Mouse (Mus musculus) cerebral cortex, adult 2 months (tissue): ENCODE measurements around the gene Epn1.

Experiments
- WGBS: fragments of 180-500 bp; shearing (Covaris S2); methylation state at CpG from one replicate; pipeline ENCODE4 v1.1.7; 2018; 5-methylcytosine and 5-hydroxymethylcytosine counted together

Gene Epn1

DNA sequence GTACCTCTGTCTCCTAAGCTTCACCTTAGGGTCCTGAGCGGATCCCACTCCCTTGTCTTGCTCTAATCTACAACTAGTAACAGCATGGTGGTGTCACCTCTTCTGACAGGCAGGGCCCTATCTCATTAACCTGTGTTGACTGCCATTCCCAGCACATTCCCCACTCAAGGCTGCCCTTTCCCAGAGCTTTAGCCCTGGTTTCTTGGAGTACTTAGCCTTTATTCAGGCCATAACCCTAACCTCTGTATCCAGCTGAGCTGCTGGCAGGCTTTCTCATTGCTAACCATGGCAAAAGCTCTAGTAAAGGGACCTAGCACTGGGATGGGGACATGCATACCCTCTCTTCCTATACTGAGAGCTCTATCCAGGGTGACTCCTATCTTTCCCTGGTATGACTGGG lies 21.4 kb upstream of the Epn1 start:
- WGBS, result 94% methylated on average over 1 of the region's 1 CpGs

DNA sequence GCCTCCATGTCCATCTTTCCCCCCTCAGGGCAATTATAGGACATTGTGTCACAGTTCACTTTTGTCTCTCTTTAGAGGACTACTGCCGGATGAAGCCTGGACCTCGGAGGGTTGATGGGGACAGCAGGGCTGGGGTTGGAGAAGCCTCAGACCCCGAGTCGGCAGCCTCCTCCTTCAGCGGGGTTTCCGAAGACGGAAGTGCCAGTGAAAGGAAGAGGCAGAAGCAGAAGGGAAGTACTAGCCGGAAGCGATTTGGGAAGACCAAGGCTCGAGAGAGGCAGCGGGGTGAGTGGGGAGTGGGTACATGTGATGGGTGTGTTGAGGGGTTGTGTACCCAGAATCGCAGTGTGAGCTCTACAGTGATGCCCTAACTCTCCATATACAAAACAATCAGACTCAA lies 20.6 kb upstream of the Epn1 start:
- 86% methylated on average over 12 of the region's 12 CpGs for WGBS

DNA sequence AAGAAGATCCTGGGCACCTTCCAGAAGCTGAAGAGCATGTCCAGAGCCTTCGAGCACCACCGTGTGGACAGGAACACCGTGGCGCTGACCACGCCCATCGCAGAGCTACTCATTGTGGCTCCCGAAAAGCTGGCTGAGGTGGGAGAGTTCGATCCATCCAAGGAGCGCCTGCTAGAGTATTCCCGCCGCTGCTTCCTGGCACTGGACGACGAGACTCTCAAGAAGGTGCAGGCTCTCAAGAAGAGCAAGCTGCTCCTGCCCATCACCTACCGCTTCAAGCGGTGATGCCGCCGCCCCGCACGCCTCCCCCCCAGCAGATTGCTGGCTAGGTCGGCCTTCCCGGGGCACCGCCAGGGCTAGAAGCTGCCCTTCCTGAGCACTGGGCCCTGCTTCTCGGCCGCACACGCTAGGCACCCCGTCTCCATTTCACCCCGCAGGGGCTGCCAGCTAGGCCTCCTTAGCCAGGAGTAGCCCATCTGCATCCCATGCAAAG lies 19.8 kb upstream of the Epn1 start:
- 1% methylated on average over 27 of the region's 27 CpGs for WGBS

DNA sequence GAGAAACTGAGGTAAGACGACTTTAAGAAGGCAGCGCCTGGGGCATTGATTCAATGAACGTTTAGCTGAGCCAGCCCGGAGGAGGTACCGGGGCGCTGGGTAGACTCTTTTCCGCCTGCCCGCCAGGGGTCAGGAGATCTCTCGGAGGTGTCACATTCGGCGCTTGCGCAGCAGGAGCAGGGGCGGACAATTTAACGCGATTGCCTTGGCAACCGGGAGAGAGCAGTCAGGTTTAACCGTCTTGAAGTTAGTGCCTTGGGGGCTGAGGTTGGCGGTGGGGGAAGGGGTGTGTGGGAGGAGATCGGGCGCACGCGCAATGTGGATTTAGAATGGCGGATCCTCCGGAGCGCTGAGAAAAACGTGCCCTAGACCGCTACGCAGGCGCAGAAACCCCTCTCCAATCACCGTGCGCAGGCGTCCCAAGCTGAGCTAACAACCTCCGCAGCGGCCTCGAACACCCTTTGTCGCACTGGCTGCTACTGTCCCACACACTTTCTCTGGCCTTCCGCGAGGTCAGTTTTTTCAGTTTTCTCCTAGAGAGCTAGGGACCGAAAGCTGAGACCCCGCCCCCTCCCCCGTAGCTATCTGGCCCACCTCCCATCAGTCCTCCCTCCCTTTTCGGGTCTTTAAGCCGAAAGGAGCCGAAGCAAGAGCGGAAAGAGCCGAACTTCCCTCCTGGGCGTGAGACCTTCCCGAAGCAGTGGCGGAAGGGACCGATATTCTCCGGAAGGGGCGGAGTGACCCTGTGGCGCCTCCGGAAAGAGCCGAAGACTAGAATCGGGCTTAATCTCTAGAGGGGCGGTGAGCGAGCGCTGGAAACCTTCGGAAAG lies 18.9 kb upstream of the Epn1 start:
- under 1% methylated on average over 60 of the region's 60 CpGs for whole genome bisulfite sequencing

DNA sequence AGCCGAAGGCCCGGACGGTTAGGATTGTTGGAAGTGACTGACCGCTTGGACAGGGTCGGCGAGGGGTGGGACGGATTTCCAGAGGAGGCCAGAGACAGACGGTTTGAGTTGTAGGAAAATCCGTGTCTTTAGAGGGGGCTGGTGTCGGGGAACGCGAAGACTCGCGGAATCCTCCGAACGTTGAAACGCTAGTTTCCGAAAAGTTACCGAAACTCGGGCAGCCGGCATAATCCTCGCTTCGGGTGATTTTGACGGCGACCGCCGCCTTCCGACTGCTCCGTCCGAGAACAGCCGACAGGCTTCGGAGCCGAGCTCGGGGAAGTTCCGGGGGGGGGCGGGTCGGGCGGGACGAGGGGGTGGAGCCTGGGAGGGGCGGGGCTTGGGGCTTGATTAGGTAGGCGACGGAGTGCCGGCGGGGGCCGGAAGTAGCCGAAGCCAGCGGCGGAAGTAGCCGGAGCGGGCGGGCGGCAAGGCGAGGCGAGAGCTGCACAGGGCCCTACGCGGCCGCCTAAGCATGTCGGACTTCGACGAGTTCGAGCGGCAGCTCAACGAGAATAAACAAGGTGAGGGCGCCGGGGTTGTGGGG lies 18.2 kb upstream of the Epn1 start, which contains the start of gene U2af2:
U2af2 (plus strand) TSS at position 370 of the 586 bp plus-strand sequence.
- WGBS, result under 1% methylated on average over 65 of the region's 65 CpGs

DNA sequence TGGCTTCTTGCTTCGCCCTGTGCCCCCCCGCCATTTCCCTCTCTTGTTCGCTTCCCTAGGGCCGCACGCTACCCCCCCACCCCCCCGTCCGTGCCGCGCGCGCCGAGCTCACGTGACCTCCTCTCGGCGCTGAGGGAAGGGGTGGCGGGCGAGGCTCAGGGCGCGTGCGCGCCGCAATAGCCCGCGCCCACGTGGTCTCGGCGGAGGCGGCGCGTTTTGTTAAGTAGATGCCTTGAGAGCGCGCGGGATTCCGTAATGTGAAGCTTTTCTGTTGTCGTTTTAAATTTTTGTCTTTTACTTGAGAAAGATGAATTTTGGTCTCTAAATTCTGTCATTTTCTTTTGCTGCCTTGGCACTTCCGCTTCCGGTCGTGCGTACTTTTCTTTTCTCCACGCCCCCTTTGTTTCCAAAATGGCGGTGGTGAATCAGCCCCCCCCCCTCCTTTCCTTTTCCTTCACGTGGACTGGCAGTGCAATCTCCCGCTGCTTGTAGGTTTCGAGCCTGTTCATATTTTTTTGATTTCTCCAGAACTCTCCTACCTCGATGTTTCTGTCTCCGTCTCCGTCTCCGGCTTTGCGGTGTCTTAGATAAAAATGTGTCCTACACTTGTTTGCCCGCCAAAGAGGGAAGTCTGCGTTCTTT lies 17.6 kb upstream of the Epn1 start:
- WGBS, result under 1% methylated on average over 50 of the region's 51 CpGs

DNA sequence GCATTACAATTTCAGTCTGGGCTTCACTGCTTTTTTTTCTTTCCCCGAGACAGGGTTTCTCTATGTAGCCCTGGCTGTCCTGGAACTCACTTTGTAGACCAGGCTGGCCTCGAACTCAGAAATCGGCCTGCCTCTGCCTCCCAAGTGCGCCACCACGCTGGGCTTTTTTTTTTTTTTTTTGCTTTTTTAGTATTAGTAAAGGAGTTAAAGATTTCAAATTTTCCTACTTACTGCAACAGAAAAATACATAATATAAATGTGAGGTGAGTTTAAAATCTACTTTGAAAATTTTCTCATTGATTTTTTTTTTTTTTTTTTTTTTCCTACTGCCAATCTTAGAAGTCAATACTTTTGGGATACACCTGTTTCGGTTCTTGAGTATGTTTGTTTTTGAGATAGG lies 15.1 kb upstream of the Epn1 start:
- 91% methylated on average over 6 of the region's 6 CpGs for WGBS

DNA sequence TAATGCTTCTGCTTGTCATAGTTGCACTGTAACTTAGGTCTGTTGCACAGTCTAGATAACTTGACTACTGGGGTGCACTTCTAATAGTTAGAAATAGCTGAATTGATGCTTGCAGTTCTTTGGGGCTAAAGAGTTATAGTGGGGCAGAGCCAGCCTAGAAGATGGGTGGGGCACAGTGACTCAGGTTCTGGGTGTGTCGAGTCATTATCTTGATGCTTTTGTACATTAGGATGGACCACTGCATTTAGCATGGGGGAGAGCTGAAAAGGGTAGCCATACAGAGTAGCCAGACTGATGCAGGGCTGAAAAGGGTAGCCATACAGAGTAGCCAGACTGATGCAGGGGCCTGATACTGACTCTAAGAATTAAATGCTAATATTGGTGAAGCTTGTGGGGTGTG lies 6.4 kb upstream of the Epn1 start:
- WGBS, result 68% methylated on average over 1 of the region's 1 CpGs

DNA sequence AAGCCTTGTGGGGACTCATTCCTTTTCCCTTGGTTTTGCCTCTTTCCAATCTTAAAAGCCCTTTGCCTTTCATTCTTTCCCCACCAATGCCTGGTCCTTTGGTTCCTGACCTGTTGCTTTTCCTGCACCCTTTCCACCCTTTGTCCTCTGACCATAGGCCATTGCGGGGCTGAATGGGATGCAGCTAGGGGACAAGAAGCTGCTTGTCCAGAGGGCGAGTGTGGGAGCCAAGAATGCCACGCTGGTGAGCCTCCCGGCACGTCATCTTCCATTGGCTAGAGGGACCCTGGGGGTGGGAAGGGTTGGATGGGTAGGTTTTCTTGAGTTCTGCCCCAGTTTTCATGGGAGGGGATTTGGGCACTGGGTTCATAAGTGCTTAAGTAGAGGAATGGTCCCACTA lies 5.1 kb upstream of the Epn1 start:
- WGBS, result 83% methylated on average over 5 of the region's 5 CpGs

DNA sequence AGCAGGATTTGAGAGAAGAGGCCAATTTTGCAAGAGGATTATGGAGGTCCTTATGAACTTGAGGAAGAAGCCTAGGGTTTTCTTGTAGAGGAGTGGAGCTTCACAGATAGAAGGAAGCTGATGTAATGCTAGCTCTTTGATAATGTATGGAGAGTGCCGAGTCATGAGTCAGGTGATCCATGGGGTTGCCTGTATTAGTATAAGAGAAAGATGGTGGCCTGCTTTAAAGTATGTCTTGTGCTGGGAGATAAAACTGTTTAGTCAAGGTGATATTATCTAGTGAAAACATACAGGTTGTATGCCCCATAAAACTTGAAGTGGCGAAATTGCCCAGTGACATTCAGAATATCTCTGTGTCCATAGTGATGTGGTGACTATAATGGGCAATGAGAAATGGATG lies 3.1 kb upstream of the Epn1 start:
- 85% methylated on average over 2 of the region's 2 CpGs for WGBS

DNA sequence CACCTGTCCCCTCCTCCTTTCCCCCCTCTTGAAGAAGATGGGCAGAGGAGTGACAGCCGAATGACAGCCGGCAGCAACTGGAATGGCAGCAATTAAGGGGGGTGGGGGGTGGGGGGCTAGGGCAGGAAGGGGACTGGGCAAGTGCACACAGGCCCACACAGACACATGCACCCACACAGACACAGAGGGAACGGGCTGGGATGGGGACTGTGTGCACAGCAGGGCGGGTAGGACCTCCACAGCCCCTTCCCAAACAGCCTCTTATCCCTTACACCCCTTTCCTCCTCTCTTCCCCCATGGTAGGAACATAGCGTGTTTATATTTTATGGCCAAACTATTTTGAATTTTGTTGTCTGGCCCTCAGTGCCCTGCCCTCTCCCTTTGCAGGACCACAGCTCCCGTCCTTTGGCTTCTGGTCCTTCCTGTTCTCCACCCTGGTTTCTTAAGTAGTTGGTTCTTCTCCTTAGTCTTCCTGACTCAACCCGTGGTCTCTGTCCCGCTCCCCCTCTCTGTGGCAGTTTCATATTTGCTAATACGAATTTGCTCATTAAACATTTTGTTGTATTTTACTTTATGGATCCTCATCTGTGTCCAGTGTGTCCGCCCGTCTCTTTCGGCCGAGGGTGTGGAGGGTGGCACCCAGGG lies 548 bp upstream of the Epn1 start:
- WGBS, result 46% methylated on average over 10 of the region's 13 CpGs

DNA sequence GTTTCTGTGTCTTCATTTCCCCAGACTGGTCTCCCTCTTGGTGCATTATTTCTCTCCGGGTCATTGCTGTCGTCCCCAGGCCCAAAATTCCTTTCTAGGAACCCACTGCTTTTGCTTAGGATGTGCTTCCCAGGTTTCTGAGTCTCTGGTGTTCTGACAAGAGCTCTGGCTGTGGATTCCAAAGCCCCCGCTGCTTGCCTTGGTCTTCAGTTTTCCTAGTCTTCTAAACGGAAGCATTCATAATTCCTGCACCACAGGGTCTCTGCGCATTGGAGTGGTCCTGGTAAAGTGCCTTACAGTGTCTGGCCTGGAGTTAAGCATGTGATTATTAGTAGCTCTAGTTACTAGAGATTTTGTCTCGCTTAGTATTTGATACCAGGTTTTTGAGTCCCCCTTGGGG lies 780 bp downstream of the Epn1 start:
- 4% methylated on average over 6 of the region's 6 CpGs for WGBS

DNA sequence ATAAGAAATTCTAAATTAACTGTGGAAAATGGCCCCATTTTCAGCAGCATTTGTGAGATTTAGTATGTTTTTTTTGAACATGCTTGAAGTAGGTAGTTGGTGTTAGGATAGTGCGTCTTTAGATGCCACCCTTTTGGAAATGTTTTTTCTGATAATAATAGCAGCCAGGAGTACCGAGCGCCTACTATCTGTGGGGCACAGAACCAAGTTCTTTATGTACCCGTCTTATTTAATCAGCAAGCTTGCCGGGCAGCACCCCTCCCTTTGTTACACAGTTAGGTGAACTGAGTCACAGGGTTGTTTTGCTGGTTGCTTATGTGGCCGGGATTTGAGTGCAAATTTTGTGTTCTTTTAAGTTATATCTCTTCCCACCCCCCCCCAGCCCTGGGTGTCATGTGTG lies 1.2 kb downstream of the Epn1 start:
- WGBS, result 26% methylated on average over 6 of the region's 6 CpGs

DNA sequence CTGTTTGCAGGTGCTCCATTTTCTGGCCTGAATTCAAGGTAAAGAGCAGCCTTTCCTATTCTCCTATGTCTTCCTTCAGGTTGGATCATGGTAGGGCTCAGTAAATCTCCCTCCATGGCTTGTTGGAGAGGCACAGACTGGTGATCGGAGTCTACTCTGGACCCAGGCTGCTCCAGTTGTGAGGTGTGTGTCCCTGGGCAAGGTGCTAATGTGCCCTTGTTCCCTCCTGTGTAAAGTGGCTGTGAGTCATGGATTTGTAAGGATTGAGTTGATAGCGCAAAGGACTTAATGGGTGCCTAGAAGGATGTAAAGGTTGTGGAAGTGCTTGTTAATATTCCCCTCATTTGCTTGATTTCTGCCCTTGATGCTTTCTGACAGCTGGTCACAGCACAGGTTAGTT lies 1.9 kb downstream of the Epn1 start:
- WGBS, result 85% methylated on average over 2 of the region's 2 CpGs

DNA sequence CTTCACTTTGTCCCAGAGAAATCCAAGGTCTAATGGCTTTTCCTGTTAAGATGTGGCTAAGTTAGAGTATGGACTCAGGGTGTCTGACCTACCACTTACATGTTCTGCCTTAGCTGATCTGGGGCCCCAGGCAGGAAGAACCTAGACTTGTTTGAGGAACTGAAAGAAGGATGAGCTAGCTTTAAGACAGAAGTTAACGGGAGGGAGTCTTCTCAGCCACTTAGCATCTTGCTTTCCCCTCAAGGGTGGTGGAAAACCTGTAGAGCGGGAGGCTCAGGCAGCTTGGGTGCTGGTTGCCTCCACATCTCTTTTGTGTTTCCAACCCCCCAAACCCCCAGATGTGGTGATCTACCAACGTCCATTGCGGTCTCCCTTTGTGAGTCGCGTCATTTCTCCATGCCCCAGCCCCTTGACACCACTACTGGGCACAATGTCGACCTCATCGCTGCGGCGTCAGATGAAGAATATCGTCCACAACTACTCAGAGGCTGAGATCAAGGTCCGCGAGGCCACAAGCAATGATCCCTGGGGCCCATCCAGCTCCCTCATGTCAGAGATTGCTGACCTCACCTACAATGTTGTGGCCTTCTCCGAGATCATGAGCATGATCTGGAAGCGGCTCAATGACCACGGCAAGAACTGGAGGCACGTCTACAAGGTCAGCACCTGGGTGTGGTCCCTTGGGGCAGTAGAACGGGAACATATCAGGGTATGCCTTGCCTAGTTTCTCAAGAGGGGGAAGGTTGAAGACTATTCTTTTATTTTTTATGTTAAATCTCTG lies 3.5 kb downstream of the Epn1 start:
- 87% methylated on average over 18 of the region's 18 CpGs for WGBS

DNA sequence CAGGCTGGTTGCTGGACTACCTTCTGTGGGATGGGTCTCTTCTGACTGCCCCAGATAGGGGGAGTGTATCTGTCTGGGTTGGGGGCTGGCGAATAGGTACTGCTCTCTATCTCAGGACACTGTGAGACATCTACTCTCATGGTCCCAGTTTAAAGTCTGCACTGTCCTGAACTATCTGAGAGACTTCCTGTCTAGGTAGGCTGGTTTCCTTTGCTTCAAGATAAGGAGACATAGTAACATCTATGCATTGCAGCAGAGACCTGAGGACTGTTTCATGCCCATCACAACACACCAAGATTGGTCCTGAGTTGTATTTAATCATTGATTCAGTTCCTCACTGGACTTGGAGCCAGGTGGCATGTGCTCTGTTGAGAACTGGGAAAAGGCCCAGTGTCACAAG lies 5.5 kb downstream of the Epn1 start:
- WGBS, result 94% methylated on average over 1 of the region's 1 CpGs

DNA sequence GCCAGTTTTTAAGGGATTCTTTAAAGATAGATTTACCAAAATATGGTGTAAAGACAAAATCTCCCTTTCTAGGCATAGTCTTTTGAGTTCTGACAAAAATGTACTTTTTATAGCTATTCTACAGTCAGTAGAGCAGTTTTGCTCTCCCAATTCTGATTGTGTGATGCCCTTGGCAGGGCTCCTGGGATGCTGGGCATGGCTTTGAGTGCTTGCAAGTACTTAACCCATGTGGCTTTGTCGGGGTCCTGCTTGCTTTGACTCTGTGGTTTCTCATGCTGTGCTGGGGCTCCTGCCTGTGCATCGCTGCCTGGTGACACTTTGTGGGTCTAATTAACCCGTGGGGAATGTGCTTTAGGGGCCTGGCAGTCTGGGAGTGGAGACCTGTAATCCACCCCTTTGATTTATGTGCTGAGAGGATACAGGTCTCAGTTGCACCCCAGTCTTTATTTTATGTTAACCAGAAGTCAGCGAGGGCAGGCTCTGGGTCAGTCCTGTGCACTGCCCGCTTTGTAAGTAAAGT lies 6.9 kb downstream of the Epn1 start:
- WGBS, result 61% methylated on average over 5 of the region's 5 CpGs

DNA sequence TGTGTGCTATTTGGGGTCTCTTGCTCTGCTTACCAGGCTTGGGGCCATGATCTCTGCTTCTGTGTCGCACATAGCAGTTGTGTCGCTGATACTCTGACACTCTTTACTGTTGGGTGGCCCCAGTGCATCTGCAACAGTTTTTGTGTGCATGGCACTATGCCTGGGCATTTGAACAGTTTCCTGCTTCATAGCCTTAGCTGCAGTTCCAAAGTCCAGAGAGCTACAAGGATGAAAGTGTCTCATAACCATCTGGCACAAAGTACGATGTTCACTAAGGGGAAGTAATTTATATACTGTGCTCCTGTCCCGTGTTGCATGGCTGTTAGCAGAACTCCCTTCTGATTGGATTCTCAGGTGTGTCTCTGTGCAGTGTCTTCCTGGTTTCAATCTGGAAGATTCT lies 7.9 kb downstream of the Epn1 start:
- WGBS, result 39% methylated on average over 4 of the region's 4 CpGs

DNA sequence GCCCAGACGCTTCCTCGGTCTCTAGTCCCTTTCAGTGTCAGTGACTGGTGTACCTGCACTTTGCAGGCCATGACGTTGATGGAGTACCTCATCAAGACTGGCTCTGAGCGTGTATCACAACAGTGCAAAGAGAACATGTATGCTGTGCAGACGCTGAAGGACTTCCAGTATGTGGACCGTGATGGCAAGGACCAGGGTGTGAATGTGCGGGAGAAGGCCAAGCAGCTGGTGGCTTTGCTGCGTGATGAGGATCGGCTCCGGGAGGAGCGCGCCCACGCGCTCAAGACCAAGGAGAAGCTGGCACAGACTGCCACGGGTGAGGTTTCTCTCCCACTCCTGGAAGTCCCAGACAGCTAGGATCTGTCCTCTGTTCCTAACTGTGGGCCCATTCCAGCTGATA lies 9.8 kb downstream of the Epn1 start:
- 59% methylated on average over 15 of the region's 15 CpGs for WGBS

DNA sequence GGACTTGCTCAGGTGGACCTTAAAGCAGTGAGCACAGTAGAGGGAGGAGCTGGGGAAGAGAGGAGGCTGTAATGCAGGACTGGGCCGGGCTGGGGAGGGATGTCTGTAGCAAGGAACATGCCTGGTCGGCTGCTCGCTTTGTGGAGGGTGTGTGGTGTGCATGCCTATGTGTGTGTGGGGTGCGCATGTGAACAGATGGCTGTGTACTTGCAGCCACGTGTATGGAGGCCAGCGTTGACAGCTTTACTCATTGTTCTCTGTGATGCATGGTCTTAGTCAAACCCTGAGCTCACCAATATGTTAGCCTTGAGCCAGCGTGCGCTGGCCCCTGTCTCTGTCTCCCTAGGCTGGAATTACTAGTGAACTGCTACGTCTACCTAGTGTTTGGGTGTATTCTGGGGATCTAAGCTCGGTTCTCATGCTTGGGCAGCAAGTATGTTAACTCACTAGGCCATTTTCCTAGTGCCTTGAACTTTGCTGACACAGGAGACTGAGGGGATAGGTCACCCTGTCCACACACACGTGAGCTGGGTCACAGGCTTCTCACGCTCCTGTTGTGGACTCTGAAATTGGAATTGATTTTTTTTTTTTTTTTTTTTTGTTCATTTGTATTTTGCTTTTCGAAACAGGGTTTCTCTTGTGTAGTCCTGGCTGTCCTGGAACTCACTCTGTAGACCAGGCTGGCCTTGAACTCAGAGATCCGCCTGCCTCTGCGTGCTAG lies 11.1 kb downstream of the Epn1 start:
- WGBS, result 60% methylated on average over 15 of the region's 15 CpGs

DNA sequence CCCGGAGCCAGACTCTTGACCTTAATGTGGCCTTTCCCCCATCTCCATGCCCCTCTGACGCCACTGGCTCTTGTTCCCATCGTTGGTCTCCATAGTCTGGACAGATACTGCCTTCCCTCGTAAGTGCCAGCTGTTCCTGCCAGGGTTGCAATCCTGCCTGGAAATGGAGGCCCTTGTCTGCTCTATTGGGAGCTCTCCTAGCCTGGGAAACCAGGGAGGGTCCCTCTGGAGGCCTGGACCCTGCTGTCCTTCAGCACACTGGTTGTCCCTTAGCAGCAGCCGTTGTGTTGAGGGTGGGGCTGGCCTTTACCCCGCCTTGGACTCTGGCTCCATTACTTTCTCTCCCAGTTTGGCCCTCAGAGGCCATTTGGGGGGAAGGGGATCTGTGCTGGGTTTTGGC lies 12.3 kb downstream of the Epn1 start:
- WGBS, result 80% methylated on average over 6 of the region's 6 CpGs
